Mouse (Mus musculus): ENCODE measurements around the gene Psrc1. TPM values are rescaled to one million over a fixed set of nuclear protein-coding genes. Genes with fewer than 3 reads are reported as not detected.

The Psrc1 gene
- polyA plus RNA-seq, 1 experiment from 2014 or later: 35.6 TPM

DNA sequence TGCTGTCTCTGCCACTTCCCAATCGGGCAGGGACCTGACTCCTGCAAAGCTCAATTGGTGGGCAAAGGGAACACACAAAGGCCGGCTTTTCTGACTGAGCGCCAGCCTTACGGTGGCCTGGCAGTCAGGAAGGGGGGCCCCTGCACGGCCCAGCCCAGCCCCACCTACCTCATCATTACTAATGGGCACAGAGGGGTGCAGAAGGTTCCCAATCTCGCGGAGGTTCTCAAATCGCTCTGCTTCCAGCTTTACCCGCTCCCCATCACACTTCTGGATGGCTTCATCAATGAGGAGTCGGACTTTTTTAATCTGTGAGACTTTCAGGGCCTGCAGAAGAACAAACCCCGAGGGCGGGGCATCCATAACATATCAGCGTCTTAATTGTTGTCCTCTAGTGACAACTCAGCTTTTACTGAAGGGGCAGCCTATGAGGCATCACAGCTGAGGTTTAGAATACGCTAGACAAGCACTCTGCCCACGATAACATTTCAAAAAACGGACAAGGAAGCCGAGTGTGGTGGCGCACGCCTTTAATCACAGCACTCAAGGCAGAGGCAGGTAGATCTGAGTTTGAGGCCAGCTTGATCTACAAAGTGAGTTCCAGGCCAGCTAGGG lies 50.3 kb downstream of the Psrc1 start:
- H3K27me3 ChIP-seq: no peaks in the 10 kb centered on the region
- H3K4me3 ChIP-seq: no peak overlapping the region
- peaks cover 45% of the 10 kb centered on the region for H3K36me3 ChIP-seq
- peak overlapping the region; percentile 90 for H3K27ac ChIP-seq (replicated peaks)
- H3K4me2 ChIP-seq (replicated peaks): peak overlapping the region; percentile 19
- no peaks in the 10 kb centered on the region for H3K9me3 ChIP-seq
- 7% methylated on average over 19 of the region's 19 CpGs for WGBS
- ATAC-seq (replicated peaks): peak; percentile 70
- H3K4me1 ChIP-seq: peaks cover 36% of the 10 kb centered on the region
- H3K9ac ChIP-seq (replicated peaks): peak overlapping the region; percentile 30; the same call in 1 of the 2 replicates

DNA sequence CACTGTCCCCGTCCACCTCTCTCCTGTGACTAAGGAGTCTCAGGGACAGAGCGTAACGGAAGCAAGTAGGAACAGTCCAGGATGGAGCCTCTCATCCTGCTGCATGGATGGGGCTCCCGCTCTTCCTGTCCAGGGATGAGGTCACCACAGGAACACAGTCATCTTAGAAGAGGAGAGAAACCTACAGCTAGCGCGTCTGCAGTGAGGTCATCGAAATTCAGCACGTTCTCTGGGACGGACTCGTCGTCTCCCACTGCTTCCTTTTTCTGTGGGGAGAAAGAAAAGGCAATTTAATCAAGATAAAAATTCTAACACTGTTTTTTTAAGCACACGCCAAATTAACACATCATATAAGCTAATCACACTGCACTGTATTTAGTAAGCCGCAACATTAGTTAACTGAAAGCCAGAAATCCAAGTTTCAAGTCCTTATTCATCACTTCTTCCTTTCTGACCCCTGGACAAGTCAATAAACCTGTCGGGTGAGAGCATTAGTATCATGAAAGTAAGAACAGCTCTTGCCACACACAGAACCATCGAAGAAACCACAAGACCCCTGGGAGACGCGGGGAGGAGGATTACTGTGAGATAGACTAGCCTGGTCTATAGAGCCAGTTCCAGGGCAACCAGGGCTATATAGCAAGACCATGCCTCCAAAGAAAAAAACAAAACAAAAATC lies 52.2 kb downstream of the Psrc1 start:
- Histone ChIP-seq H3K27ac (replicated peaks) (no peak overlapping the region), H3K36me3 (peaks cover 31% of the 10 kb centered on the region), H3K9ac (replicated peaks) (0 out of 2 replicates have a peak overlapping the region, but pooled peaks have one; percentile 25), H3K9me3 (no peaks in the 10 kb centered on the region), H3K27me3 (no peaks in the 10 kb centered on the region), H3K4me1 (peaks cover 40% of the 10 kb centered on the region), H3K4me3 (no peak overlapping the region), H3K4me2 (replicated peaks) (no peak overlapping the region)
- no peak for ATAC-seq (replicated peaks)
- 77% methylated on average over 17 of the region's 17 CpGs for WGBS

DNA sequence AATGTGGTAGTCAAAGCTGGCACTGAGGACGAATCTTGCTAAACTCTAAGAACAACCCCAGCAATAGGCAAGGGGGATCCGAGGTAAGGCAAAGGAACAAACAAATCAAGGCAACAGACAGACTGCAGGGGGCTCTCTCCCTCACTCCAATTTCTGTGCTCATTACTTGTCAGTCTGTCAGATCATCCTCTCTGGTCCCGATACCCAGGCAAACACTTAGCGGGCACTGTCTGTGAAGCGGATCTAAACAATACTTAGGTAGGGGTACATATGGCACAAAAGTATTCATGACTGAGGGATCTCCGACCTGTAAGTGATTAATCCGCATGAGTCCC lies 52.7 kb downstream of the Psrc1 start:
- 66% methylated on average over 7 of the region's 7 CpGs for WGBS
- peaks cover 26% of the 10 kb centered on the region for H3K36me3 ChIP-seq
- no peak overlapping the region for H3K4me3 ChIP-seq
- H3K4me1 ChIP-seq: peaks cover 45% of the 10 kb centered on the region
- H3K9me3 ChIP-seq: no peaks in the 10 kb centered on the region
- H3K27me3 ChIP-seq: no peaks in the 10 kb centered on the region
- ATAC-seq (replicated peaks): no peak
- H3K27ac ChIP-seq (replicated peaks): no peak overlapping the region
- no peak overlapping the region for H3K4me2 ChIP-seq (replicated peaks)
- no peak overlapping the region for H3K9ac ChIP-seq (replicated peaks)

Other genes starting within 250 kb of the Psrc1 start
- 165 and 168 TPM in 2 replicates for gene Gnai3, start 237.7 kb upstream of the Psrc1 start, polyA plus RNA-seq (2015; fragmentation: Nextera tagmentation; extraction: Ambion mirVana)
- gene Gpr61, start 229.0 kb upstream of the Psrc1 start, polyA plus RNA-seq (2015; fragmentation: Nextera tagmentation; extraction: Ambion mirVana): 1.9 and 2.2 TPM in 2 replicates
- 9.9 and 11.7 TPM in 2 replicates for gene Amigo1, start 197.5 kb upstream of the Psrc1 start, polyA plus RNA-seq (2015; fragmentation: Nextera tagmentation; extraction: Ambion mirVana)
- 4.4 and 4.5 TPM in 2 replicates for gene Cyb561d1, start 182.6 kb upstream of the Psrc1 start, polyA plus RNA-seq (2015; fragmentation: Nextera tagmentation; extraction: Ambion mirVana)
- gene Atxn7l2, start 172.9 kb upstream of the Psrc1 start, polyA plus RNA-seq (2015; fragmentation: Nextera tagmentation; extraction: Ambion mirVana): 32.5 and 33.6 TPM in 2 replicates
- gene Sypl2, start 157.2 kb upstream of the Psrc1 start, polyA plus RNA-seq (2015; fragmentation: Nextera tagmentation; extraction: Ambion mirVana): 2.3 and 2.7 TPM in 2 replicates
- 260 and 271 TPM in 2 replicates for gene Psma5, start 126.9 kb upstream of the Psrc1 start, polyA plus RNA-seq (2015; fragmentation: Nextera tagmentation; extraction: Ambion mirVana)
- 25.7 and 26.0 TPM in 2 replicates for gene Sort1, start 99.8 kb upstream of the Psrc1 start, polyA plus RNA-seq (2015; fragmentation: Nextera tagmentation; extraction: Ambion mirVana)
- gene Mybphl, start 18.9 kb upstream of the Psrc1 start, polyA plus RNA-seq (2015; fragmentation: Nextera tagmentation; extraction: Ambion mirVana): not detected in 2 replicates
- 49.1 and 52.8 TPM in 2 replicates for gene Celsr2, start 31.7 kb downstream of the Psrc1 start, polyA plus RNA-seq (2015; fragmentation: Nextera tagmentation; extraction: Ambion mirVana)
- gene Sars, start 61.4 kb downstream of the Psrc1 start, polyA plus RNA-seq (2015; fragmentation: Nextera tagmentation; extraction: Ambion mirVana): 221 and 222 TPM in 2 replicates
- 1.8 and 2.4 TPM in 2 replicates for gene 1700013F07Rik, start 150.3 kb downstream of the Psrc1 start, polyA plus RNA-seq (2015; fragmentation: Nextera tagmentation; extraction: Ambion mirVana)
- 9.4 and 12.9 TPM in 2 replicates for gene 5330417C22Rik, start 152.7 kb downstream of the Psrc1 start, polyA plus RNA-seq (2015; fragmentation: Nextera tagmentation; extraction: Ambion mirVana)
- 64.7 and 68.7 TPM in 2 replicates for gene Tmem167b, start 178.6 kb downstream of the Psrc1 start, polyA plus RNA-seq (2015; fragmentation: Nextera tagmentation; extraction: Ambion mirVana)
- 46.9 and 54.4 TPM in 2 replicates for gene Taf13, start 187.9 kb downstream of the Psrc1 start, polyA plus RNA-seq (2015; fragmentation: Nextera tagmentation; extraction: Ambion mirVana)
- gene Wdr47, start 207.4 kb downstream of the Psrc1 start, polyA plus RNA-seq (2015; fragmentation: Nextera tagmentation; extraction: Ambion mirVana): 114 and 115 TPM in 2 replicates